In the genomic region with DNA sequence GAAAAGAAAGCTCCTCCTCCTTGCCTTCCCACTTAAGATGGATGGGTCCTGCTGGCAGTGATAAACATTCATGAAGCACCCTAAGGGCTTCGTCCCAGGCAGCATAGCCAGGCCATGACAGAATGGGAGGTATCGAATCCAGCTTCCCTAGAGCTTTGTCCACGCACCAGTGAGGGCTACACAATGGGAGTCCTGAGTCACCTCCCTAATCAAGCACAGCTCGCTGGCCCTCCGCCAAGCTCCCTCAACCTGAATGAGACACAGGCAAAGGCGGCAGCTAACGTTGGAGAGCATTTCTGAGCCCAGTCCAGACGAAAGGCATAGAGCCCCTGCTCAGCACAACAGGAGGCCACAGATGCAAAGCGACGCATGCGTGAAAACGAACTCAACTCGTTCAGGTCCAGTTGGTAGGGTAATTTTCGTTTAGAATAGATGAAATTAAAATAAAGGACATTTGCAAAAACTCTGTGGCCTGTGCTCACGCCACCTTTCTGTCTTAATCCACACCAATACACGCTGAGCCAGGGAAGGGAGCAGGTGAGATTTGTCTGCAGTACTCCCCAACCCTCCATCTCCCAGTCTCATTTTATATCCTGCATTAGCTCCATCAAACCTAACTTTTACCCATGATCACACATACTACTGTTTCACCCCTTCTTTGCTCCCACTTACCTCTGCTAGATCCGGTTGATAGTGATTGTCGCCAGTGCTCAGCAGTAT, we compare ENCODE assay signal across 8 mouse cellular contexts.
A peak's percentile ranks its signal among the peaks of the same experiment; 100 is the strongest.
DNase-seq lines count a peak whose midpoint lies in the region; ATAC-seq and TF ChIP-seq lines count a peak whose summit lies in the region.

No protein-coding gene starts in this region.

- no peak for TF ChIP-seq EP300 in heart, postnatal 0 days (IDR thresholded peaks at IDR 0.05; ENCODE audit: low read depth)

- TF ChIP-seq CTCF in Patski (IDR thresholded peaks at IDR 0.05) = no peak
- no peak for TF ChIP-seq CTCF in heart, postnatal 0 days (IDR thresholded peaks at IDR 0.05; ENCODE audit: low read depth)

- DNase-seq in Patski (ENCODE audit: low read depth, low spot score) = peak; percentile 22
- peak; percentile 75 for DNase-seq in adrenal gland, postnatal 14 days
- DNase-seq in heart, postnatal 0 days (ENCODE audit: low spot score) = peak; percentile 61
- peak; percentile 51 for DNase-seq in limb, embryonic 11.5 days (ENCODE audit: low spot score)
- peak; percentile 77 for DNase-seq in neural tube, embryonic 11.5 days (ENCODE audit: low spot score)
- DNase-seq in urinary bladder, postnatal 25 days (ENCODE audit: low spot score) = peak; percentile 2

- H3K36me3 ChIP-seq in embryonic facial prominence, embryonic 12.5 days = no peaks in the 10 kb centered on the region
- H3K36me3 ChIP-seq in heart, postnatal 0 days (replicated peaks; ENCODE audit: control insufficient read depth, insufficient read depth, low read length) = no peaks in the 10 kb centered on the region
- H3K36me3 ChIP-seq in limb, embryonic 11.5 days (ENCODE audit: control insufficient read depth, insufficient read depth, low read length) = no peaks in the 10 kb centered on the region
- no peaks in the 10 kb centered on the region for H3K36me3 ChIP-seq in neural tube, embryonic 11.5 days (ENCODE audit: control insufficient read depth, insufficient read depth, low read length)

- H3K4me1 ChIP-seq in embryonic facial prominence, embryonic 12.5 days = peaks cover 14% of the 10 kb centered on the region
- peaks cover 18% of the 10 kb centered on the region for H3K4me1 ChIP-seq in heart, postnatal 0 days (ENCODE audit: control insufficient read depth, insufficient read depth)
- no peaks in the 10 kb centered on the region for H3K4me1 ChIP-seq in limb, embryonic 11.5 days (ENCODE audit: control insufficient read depth, insufficient read depth, low read length)
- no peaks in the 10 kb centered on the region for H3K4me1 ChIP-seq in neural tube, embryonic 11.5 days (ENCODE audit: control insufficient read depth, insufficient read depth, low read length)

- no peaks in the 10 kb centered on the region for H3K9me3 ChIP-seq in embryonic facial prominence, embryonic 12.5 days
- no peaks in the 10 kb centered on the region for H3K9me3 ChIP-seq in heart, postnatal 0 days (replicated peaks; ENCODE audit: control insufficient read depth, low read length)
- no peaks in the 10 kb centered on the region for H3K9me3 ChIP-seq in limb, embryonic 11.5 days (ENCODE audit: control insufficient read depth, low read length)
- H3K9me3 ChIP-seq in neural tube, embryonic 11.5 days (ENCODE audit: control insufficient read depth, low read length) = no peaks in the 10 kb centered on the region

- POLR2A ChIA-PET in Patski (lab: Charles Lee) = no interaction called here

- in situ Hi-C loops in Patski (cut with MboI; ENCODE audit: low pct_unique_long_range_greater_than_20kb) = no loop called here

- peaks cover 11% of the 10 kb centered on the region for H3K27me3 ChIP-seq in Patski
- H3K27me3 ChIP-seq in embryonic facial prominence, embryonic 12.5 days = no peaks in the 10 kb centered on the region
- no peaks in the 10 kb centered on the region for H3K27me3 ChIP-seq in heart, postnatal 0 days (ENCODE audit: control insufficient read depth, insufficient read depth, low read length)
- H3K27me3 ChIP-seq in limb, embryonic 11.5 days (ENCODE audit: control insufficient read depth, insufficient read depth, low read length) = no peaks in the 10 kb centered on the region
- no peaks in the 10 kb centered on the region for H3K27me3 ChIP-seq in neural tube, embryonic 11.5 days (ENCODE audit: control insufficient read depth, insufficient read depth, low read length)

- H3K9ac ChIP-seq in embryonic facial prominence, embryonic 12.5 days = 0 out of 2 replicates have a peak overlapping the region, but pooled peaks have one; percentile 10
- H3K9ac ChIP-seq in heart, postnatal 0 days (replicated peaks; ENCODE audit: low read depth, low read length) = no peak overlapping the region
- no peak overlapping the region for H3K9ac ChIP-seq in limb, embryonic 11.5 days (ENCODE audit: low read length)
- no peak overlapping the region for H3K9ac ChIP-seq in neural tube, embryonic 11.5 days (ENCODE audit: low read length)

- CTCF ChIA-PET in Patski (lab: Charles Lee) = no interaction called here

- H3K4me2 ChIP-seq in embryonic facial prominence, embryonic 12.5 days (replicated peaks) = peak overlapping the region; percentile 39
- H3K4me2 ChIP-seq in heart, postnatal 0 days (ENCODE audit: low read depth, low read length) = peak overlapping the region; percentile 17
- no peak overlapping the region for H3K4me2 ChIP-seq in limb, embryonic 11.5 days (ENCODE audit: low read depth, severe bottlenecking)
- H3K4me2 ChIP-seq in neural tube, embryonic 11.5 days (ENCODE audit: low read depth) = peak overlapping the region; percentile 17

- H3K4me3 ChIP-seq in embryonic facial prominence, embryonic 12.5 days = no peak overlapping the region
- H3K4me3 ChIP-seq in heart, postnatal 0 days (ENCODE audit: low read depth, low read length) = no peak overlapping the region
- no peak overlapping the region for H3K4me3 ChIP-seq in limb, embryonic 11.5 days (ENCODE audit: low read depth, low read length)
- no peak overlapping the region for H3K4me3 ChIP-seq in neural tube, embryonic 11.5 days (ENCODE audit: low read depth, low read length)

- H3K27ac ChIP-seq in embryonic facial prominence, embryonic 12.5 days = peak overlapping the region; percentile 57; the same call in 1 of the 2 replicates
- H3K27ac ChIP-seq in heart, postnatal 0 days (ENCODE audit: low read depth) = peak overlapping the region; percentile 65
- H3K27ac ChIP-seq in limb, embryonic 11.5 days (replicated peaks; ENCODE audit: low read depth, low read length) = no peak overlapping the region
- H3K27ac ChIP-seq in neural tube, embryonic 11.5 days (ENCODE audit: low read depth, low read length) = no peak overlapping the region

- peak; percentile 92 for ATAC-seq in Patski
- ATAC-seq in embryonic facial prominence, embryonic 12.5 days (ENCODE audit: insufficient number of reproducible peaks, insufficient read depth, low FRiP score, low TSS enrichment) = no peak
- ATAC-seq in heart, postnatal 0 days (ENCODE audit: insufficient read depth, low read depth) = peak; percentile 84
- ATAC-seq in limb, embryonic 11.5 days (ENCODE audit: insufficient number of reproducible peaks, low FRiP score, low TSS enrichment, low read depth) = no peak
- ATAC-seq in neural tube, embryonic 11.5 days (ENCODE audit: insufficient read depth, low FRiP score, low TSS enrichment) = peak; percentile 78; the same call in 1 of the 2 replicates
- no peak for ATAC-seq in inflammation-experienced regulatory T-cells, adult 6 months

- WGBS in embryonic facial prominence, embryonic 12.5 days = 21% methylated on average over 18 of the region's 18 CpGs
- 11% methylated on average over 18 of the region's 18 CpGs for WGBS in heart, postnatal 0 days
- 38% methylated on average over 18 of the region's 18 CpGs for WGBS in limb, embryonic 11.5 days
- WGBS in neural tube, embryonic 11.5 days = 30% methylated on average over 18 of the region's 18 CpGs

Comparison
In these comparisons a context has a peak if more than half of its experiments do, and no peak if none do; other contexts are left out.
1. ATAC-seq: peak in Patski (single experiment), heart, postnatal 0 days (single experiment) and neural tube, embryonic 11.5 days (single experiment); none in embryonic facial prominence, embryonic 12.5 days (single experiment), limb, embryonic 11.5 days (single experiment) and inflammation-experienced regulatory T-cells, adult 6 months (single experiment).
2. DNase-seq: peak in every context shown above with its lines; median percentile 77 in neural tube, embryonic 11.5 days; 75 in adrenal gland, postnatal 14 days; 61 in heart, postnatal 0 days; 51 in limb, embryonic 11.5 days; 22 in Patski; 2 in urinary bladder, postnatal 25 days.
3. H3K27ac ChIP-seq: peak in embryonic facial prominence, embryonic 12.5 days (single experiment) and heart, postnatal 0 days (single experiment); none in limb, embryonic 11.5 days (single experiment) and neural tube, embryonic 11.5 days (single experiment).